Mouse (Mus musculus) midbrain, embryonic 15.5 days (tissue): ENCODE data around the gene Sema3b. TPM values are rescaled to one million over a fixed set of nuclear protein-coding genes. Genes with fewer than 3 reads are reported as not detected.

ENCODE experiments used
- ATAC-seq: fragments of 200-750 bp; cut with Nextera tagmentation; replicated peaks from 2 replicates; pipeline ENCODE4 v1.8.0; 2017; ENCODE audit warnings: moderate TSS enrichment
- H3K27ac ChIP-seq: fragments of 300-500 bp; sonication (generic); 2 replicates; pipeline ENCODE4 v1.5.1; 2015; ENCODE audit warnings: mild to moderate bottlenecking, inconsistent platforms
- H3K27me3 ChIP-seq: fragments of 300-500 bp; sonication (generic); replicated peaks from 2 replicates; pipeline ENCODE4 v1.6.1; 2015; ENCODE audit warnings: inconsistent platforms
- H3K36me3 ChIP-seq: fragments of 300-500 bp; sonication (generic); replicated peaks from 2 replicates; pipeline ENCODE4 v1.6.1; 2015; ENCODE audit warnings: inconsistent platforms
- H3K4me1 ChIP-seq: fragments of 300-500 bp; sonication (generic); 2 replicates; pipeline ENCODE4 v1.6.1; 2015; ENCODE audit warnings: inconsistent platforms
- H3K4me2 ChIP-seq: fragments of 300-500 bp; sonication (generic); 2 replicates; pipeline ENCODE4 v1.6.1; 2015; ENCODE audit warnings: inconsistent platforms, mild to moderate bottlenecking, moderate library complexity
- H3K4me3 ChIP-seq: fragments of 300-500 bp; sonication (generic); 2 replicates; pipeline ENCODE4 v1.5.1; 2015; ENCODE audit warnings: mild to moderate bottlenecking, inconsistent platforms
- H3K9ac ChIP-seq: fragments of 300-500 bp; sonication (generic); 2 replicates; pipeline ENCODE4 v1.6.1; 2015; ENCODE audit warnings: mild to moderate bottlenecking, inconsistent platforms
- H3K9me3 ChIP-seq: fragments of 300-500 bp; sonication (generic); 2 replicates; pipeline ENCODE4 v1.6.1; 2016; ENCODE audit warnings: inconsistent platforms
- WGBS: fragments of 180-500 bp; shearing (Covaris S2); methylation state at CpG from one replicate; pipeline ENCODE4 v1.1.7; 2015; ENCODE audit warnings: mixed read lengths; 5-methylcytosine and 5-hydroxymethylcytosine counted together
- polyA plus RNA-seq: library from polyadenylated mRNA; unstranded; fragments of >200 nt; fragmentation: Nextera tagmentation; extraction: Ambion mirVana; gene quantifications from 2 replicates; pipeline ENCODE4 v1.2.1, GENCODE M21; 2015

Sema3b gene
- polyA plus RNA-seq, 1 experiment from 2014 or later: 4.3 TPM

DNA sequence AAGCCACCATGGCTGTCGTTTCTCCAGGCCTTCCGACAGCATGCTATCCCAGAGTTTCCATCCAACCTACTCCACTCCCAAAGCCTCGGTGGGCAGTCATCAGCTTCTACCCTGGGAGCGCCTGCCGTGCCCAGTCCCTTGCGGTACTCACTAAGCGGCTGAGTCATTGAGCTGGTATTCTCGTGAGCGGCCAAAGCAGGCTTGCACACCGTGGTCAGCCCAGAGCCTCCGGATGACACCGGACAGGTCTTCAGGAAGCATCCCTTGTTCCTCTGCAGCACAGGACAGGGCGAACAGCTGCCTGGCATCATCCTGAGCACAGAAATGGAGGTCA lies 10.5 kb upstream of the Sema3b start:
- Histone ChIP-seq H3K36me3 (peaks cover 29% of the 10 kb centered on the region), H3K4me1 (peaks cover 17% of the 10 kb centered on the region), H3K27me3 (no peaks in the 10 kb centered on the region), H3K4me3 (no peak overlapping the region), H3K27ac (peak overlapping the region; percentile 60), H3K9me3 (no peaks in the 10 kb centered on the region), H3K4me2 (no peak overlapping the region), H3K9ac (no peak overlapping the region)
- 82% methylated on average over 13 of the region's 13 CpGs for WGBS
- ATAC-seq: no peak

DNA sequence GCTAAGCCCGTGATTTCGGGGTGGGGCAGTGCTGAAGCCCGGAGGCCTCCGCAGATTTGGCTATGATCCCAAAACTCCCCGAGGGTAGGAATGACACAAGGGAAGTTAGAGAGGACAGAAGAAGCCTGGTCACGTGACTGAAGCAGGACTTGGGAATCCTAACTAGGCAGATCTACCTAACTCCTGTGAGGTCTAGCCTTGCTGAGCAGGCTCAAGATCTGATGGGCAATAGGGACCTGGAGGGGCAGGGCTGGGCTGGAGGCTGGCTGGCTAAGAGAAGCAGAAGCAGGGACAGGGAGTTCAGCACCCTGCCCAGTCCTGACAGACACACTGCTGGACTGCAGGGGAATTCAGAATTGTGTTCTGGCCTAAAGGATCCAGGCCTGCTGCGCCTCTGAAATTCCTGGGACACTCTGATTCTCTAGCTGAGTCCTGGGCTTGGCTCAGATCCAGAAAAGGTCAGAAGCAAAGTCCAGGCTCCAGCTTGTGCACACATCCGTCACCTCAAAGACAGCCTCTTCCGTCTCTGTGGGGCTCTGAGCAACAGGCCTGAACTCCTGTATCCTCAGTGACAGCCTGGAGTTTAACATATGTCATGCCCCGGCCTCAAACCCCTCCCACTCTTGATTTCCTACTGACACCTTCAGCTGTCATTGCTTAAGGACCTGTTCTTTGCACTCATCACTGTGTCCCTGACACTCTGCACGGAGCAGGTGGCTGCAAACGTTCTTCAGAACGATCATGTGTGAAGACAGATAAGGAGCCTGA lies 9.9 kb upstream of the Sema3b start:
- Histone ChIP-seq H3K4me1 (peaks cover 18% of the 10 kb centered on the region), H3K4me2 (no peak overlapping the region), H3K9ac (no peak overlapping the region; the same call in 1 of the 2 replicates), H3K4me3 (no peak overlapping the region), H3K9me3 (no peaks in the 10 kb centered on the region), H3K36me3 (peaks cover 32% of the 10 kb centered on the region), H3K27me3 (no peaks in the 10 kb centered on the region), H3K27ac (peak overlapping the region; percentile 60)
- ATAC-seq: no peak
- WGBS: 54% methylated on average over 13 of the region's 13 CpGs

- ATAC-seq: no peak
- Histone ChIP-seq H3K27ac (peak overlapping the region; percentile 60), H3K9ac (no peak overlapping the region), H3K36me3 (peaks cover 35% of the 10 kb centered on the region), H3K4me1 (peaks cover 19% of the 10 kb centered on the region), H3K9me3 (no peaks in the 10 kb centered on the region), H3K27me3 (no peaks in the 10 kb centered on the region), H3K4me3 (no peak overlapping the region), H3K4me2 (no peak overlapping the region)
- WGBS: 85% methylated on average over 6 of the region's 6 CpGs
Measured at GRCm38 (mm10) chr9:107618098-107618497, 9.1 kb upstream of the Sema3b start.

- no peak overlapping the region for H3K27ac ChIP-seq
- H3K9ac ChIP-seq: no peak overlapping the region
- no peak overlapping the region for H3K4me2 ChIP-seq
- H3K9me3 ChIP-seq: no peaks in the 10 kb centered on the region
- WGBS: 88% methylated on average over 2 of the region's 2 CpGs
- H3K27me3 ChIP-seq: no peaks in the 10 kb centered on the region
- peaks cover 22% of the 10 kb centered on the region for H3K4me1 ChIP-seq
- H3K36me3 ChIP-seq: peaks cover 35% of the 10 kb centered on the region
- no peak overlapping the region for H3K4me3 ChIP-seq
- no peak for ATAC-seq
Measured at GRCm38 (mm10) chr9:107617461-107617860, 8.4 kb upstream of the Sema3b start.

DNA sequence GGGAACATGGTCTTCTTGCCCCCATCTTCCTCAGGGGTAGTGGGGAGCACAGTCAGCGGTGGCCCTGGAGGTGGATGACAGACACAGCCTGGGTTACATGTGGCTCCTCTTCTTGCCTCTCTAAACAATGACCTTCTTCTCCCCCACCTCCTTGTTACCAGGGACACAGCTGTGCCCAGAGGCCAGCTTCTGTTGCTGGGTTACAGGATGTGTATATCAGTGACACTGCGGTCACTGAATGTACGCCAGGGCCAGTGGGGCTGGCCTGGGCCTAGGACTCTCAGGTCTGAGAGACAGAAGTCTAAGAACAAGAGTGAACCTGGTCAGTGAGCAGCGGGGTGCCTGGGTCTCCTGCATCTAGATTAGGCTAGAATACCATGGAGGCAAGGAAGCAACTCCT lies 6.0 kb upstream of the Sema3b start:
- Histone ChIP-seq H3K4me2 (no peak overlapping the region), H3K27me3 (no peaks in the 10 kb centered on the region), H3K4me3 (no peak overlapping the region), H3K4me1 (peaks cover 32% of the 10 kb centered on the region), H3K9ac (no peak overlapping the region), H3K27ac (peak overlapping the region; percentile 63; the same call in 1 of the 2 replicates), H3K9me3 (no peaks in the 10 kb centered on the region), H3K36me3 (peaks cover 35% of the 10 kb centered on the region)
- no peak for ATAC-seq
- WGBS: 55% methylated on average over 4 of the region's 4 CpGs

GRCm38 (mm10) chr9:107612945-107613569 lies 4.0 kb upstream of the Sema3b start:
- Histone ChIP-seq H3K27me3 (no peaks in the 10 kb centered on the region), H3K9ac (no peak overlapping the region), H3K36me3 (peaks cover 22% of the 10 kb centered on the region), H3K4me2 (peak overlapping the region; percentile 64), H3K4me3 (peak overlapping the region; percentile 35), H3K9me3 (no peaks in the 10 kb centered on the region), H3K27ac (peak overlapping the region; percentile 97), H3K4me1 (peaks cover 22% of the 10 kb centered on the region)
- peak; percentile 49; the same call in 1 of the 2 replicates for ATAC-seq
- 13% methylated on average over 12 of the region's 12 CpGs for WGBS

GRCm38 (mm10) chr9:107612191-107612944 lies 3.3 kb upstream of the Sema3b start:
- peaks cover 22% of the 10 kb centered on the region for H3K4me1 ChIP-seq

GRCm38 (mm10) chr9:107611456-107612190 lies 2.6 kb upstream of the Sema3b start:
- H3K36me3 ChIP-seq: peaks cover 18% of the 10 kb centered on the region
- WGBS: 64% methylated on average over 6 of the region's 6 CpGs
- no peak for ATAC-seq
- H3K27me3 ChIP-seq: no peaks in the 10 kb centered on the region
- peak overlapping the region; percentile 58 for H3K9ac ChIP-seq
- H3K27ac ChIP-seq: peak overlapping the region; percentile 97
- peak overlapping the region; percentile 35; the same call in 1 of the 2 replicates for H3K4me3 ChIP-seq
- peaks cover 22% of the 10 kb centered on the region for H3K4me1 ChIP-seq
- peak overlapping the region; percentile 64 for H3K4me2 ChIP-seq
- no peaks in the 10 kb centered on the region for H3K9me3 ChIP-seq

More at GRCm38 (mm10) chr9:107612191-107612944, 3.3 kb upstream of the Sema3b start:
- Histone ChIP-seq H3K27ac (peak overlapping the region; percentile 97), H3K36me3 (peaks cover 18% of the 10 kb centered on the region), H3K9ac (peak overlapping the region; percentile 58), H3K9me3 (no peaks in the 10 kb centered on the region), H3K4me2 (peak overlapping the region; percentile 64), H3K4me3 (peak overlapping the region; percentile 35), H3K27me3 (no peaks in the 10 kb centered on the region)
- peak; percentile 94 for ATAC-seq
- 3% methylated on average over 47 of the region's 48 CpGs for WGBS

DNA sequence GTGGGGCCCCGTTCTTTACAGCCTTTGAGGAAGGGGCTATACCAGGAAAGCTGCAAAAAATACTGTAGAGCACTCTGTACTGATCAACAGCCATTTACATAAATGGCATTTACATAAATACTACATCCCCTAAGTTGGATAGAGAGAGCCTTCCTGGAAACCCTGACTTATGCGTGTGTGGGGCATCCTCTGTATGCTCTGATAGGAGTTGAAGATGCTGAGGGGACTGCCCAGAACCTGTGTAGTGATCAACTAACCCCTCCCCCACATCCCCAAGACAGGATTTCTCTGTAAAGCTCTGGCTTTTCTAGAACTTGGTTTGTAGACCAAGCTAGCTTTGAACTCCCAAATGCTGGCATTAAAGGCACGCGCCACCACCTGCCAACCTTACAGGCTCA lies 403 bp upstream of the Sema3b start:
- ATAC-seq: no peak
- Histone ChIP-seq H3K27ac (no peak overlapping the region), H3K4me2 (no peak overlapping the region), H3K9ac (no peak overlapping the region), H3K4me3 (no peak overlapping the region), H3K9me3 (no peaks in the 10 kb centered on the region), H3K27me3 (no peaks in the 10 kb centered on the region), H3K36me3 (0 out of 2 replicates have a peak, but pooled peaks cover 6% of the 10 kb centered on the region), H3K4me1 (peaks cover 20% of the 10 kb centered on the region)
- 69% methylated on average over 4 of the region's 4 CpGs for whole genome bisulfite sequencing

GRCm38 (mm10) chr9:107607653-107608245 lies 1.3 kb downstream of the Sema3b start:
- Histone ChIP-seq H3K4me3 (no peak overlapping the region), H3K9ac (no peak overlapping the region), H3K36me3 (no peaks in the 10 kb centered on the region), H3K4me2 (no peak overlapping the region), H3K4me1 (peaks cover 15% of the 10 kb centered on the region), H3K27ac (no peak overlapping the region), H3K9me3 (no peaks in the 10 kb centered on the region), H3K27me3 (no peaks in the 10 kb centered on the region)
- WGBS: 61% methylated on average over 9 of the region's 9 CpGs
- no peak for ATAC-seq

GRCm38 (mm10) chr9:107607036-107607435 lies 2.0 kb downstream of the Sema3b start:
- whole genome bisulfite sequencing: 82% methylated on average over 2 of the region's 2 CpGs
- ATAC-seq: no peak
- no peak overlapping the region for H3K4me2 ChIP-seq
- peaks cover 18% of the 10 kb centered on the region for H3K4me1 ChIP-seq
- no peaks in the 10 kb centered on the region for H3K9me3 ChIP-seq
- no peak overlapping the region for H3K27ac ChIP-seq
- no peak overlapping the region for H3K4me3 ChIP-seq
- H3K27me3 ChIP-seq: no peaks in the 10 kb centered on the region
- no peaks in the 10 kb centered on the region for H3K36me3 ChIP-seq
- no peak overlapping the region for H3K9ac ChIP-seq
